Mouse (Mus musculus): ENCODE measurements at regions not wholly inside any gene's neighbourhood (a gene's known extent, or its start where the extent isn't known, plus 50 kb on each side); places are given as distances from the start of the nearest gene placed in this dataset.
A peak's percentile ranks its signal among the peaks of the same experiment; 100 is the strongest.

- no peak for DNase-seq (ENCODE audit: low spot score)
These were observed 152.6 kb upstream of the Cypt12 start for GRCm38 (mm10) chr3:17795271-17796260.

- no peak for DNase-seq (ENCODE audit: low spot score)
These were observed 151.4 kb upstream of the Cypt12 start for GRCm38 (mm10) chr3:17796766-17797165.

- peak; percentile 64 for DNase-seq (ENCODE audit: low spot score)
These were observed 149.8 kb upstream of the Cypt12 start for GRCm38 (mm10) chr3:17798399-17798798.

DNA sequence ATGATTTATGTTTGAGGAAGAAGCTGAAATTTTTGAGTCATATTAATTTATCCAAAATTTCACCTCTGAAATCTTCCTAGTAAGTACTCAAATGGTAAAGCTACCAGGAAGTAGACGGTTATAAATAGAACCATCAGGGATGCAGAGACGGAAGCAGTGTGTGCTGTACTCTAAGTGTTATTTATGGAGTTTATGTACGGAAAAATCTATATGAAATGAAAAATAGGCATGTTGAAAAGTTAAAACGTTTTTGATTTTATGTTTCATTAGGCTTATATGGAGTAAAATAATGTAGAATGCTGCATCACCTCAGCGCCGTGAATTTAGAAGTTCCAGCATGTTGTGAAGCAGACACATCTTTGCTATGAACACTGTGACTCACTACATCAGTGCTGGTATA lies 149.1 kb upstream of the Cypt12 start:
- DNase-seq (ENCODE audit: low spot score): no peak

GRCm38 (mm10) chr3:17800810-17801209 lies 147.4 kb upstream of the Cypt12 start:
- DNase-seq (ENCODE audit: low spot score): no peak

DNA sequence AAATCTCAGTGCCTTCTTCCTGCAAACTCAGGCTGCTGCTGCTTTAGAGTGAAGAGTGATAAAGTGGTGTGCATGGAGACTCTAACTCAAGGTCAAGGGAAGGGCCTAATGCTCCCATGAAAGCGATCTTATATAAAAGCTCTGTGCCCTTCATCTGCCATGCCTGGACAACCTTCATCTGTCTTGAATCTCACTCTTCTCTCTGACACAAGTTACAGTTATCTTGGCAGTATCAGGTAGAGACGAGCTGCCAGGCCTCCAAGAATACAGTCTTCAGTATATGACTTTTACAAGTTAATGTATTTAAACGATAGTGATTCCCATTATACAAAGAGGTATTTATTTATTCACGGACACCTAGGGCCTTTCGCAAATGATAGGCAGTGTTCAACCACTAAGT lies 146.7 kb upstream of the Cypt12 start:
- no peak for DNase-seq (ENCODE audit: low spot score)

DNA sequence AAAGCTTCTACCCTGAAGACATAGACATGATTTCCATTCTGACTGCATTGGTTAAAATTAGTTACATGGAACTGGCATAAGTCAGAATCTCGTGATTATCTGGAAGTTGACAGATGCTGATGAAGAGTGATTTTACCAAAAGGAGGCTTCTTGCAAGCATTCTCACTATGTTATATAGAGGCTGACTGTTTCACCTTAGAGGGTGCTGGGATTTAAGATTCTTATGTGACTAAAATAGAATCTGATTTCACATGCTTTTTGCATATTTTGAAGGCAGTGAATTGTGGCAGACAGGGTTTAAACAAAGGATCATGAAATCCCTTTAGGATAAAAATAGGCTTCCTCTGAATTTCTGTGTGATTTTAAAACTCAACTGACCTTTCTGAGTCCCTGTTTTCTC lies 143.0 kb upstream of the Cypt12 start:
- no peak for DNase-seq (ENCODE audit: low spot score)

- DNase-seq (ENCODE audit: low spot score): no peak
These were observed 136.9 kb upstream of the Cypt12 start for GRCm38 (mm10) chr3:17811290-17811689.

- DNase-seq (ENCODE audit: low spot score): no peak
These were observed 124.0 kb upstream of the Cypt12 start for GRCm38 (mm10) chr3:17824201-17824600.

DNA sequence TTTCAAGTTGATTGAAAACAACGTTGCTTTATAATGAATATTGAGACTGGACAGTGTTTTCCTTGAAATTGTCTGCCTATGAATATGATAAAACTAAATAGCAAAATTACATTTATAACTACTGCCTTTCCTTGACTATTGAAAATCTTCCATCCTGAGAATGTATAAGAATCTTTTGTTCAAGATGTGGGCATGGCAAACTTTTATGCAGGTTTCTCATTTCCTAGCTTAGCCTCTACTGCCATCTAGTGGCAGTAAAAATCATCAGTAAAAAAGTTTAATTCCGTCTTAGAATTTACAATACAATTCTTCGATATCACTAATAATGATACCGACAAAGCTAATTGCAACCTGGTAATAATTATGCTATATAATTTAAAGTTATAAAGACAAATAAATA lies 123.5 kb upstream of the Cypt12 start:
- no peak for DNase-seq (ENCODE audit: low spot score)

GRCm38 (mm10) chr3:17825254-17825890 lies 122.8 kb upstream of the Cypt12 start:
- no peak for DNase-seq (ENCODE audit: low spot score)

GRCm38 (mm10) chr3:17834706-17835105 lies 113.5 kb upstream of the Cypt12 start:
- peak; percentile 67 for DNase-seq (ENCODE audit: low spot score)

DNA sequence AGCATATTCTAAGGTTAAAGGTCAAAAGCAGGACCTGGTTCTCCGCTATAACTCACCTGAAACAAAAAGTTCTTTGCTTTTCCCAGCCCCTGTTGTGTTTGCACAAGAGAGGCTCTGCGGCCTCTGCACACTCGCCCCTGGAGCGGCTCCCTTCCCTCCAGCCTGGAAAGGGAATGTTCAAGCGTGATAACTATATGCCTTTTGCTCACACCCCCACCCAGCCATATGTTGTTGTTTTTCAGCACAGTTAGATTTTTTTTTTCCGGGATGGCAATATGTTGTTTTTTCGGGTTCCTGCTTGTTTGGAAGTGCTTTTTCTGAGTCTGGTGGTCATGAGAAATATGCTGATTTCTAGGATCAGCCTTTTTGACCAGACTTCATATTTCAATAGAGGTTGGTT lies 100.6 kb upstream of the Cypt12 start:
- no peak for DNase-seq (ENCODE audit: low spot score)

GRCm38 (mm10) chr3:17848181-17848580 lies 100.0 kb upstream of the Cypt12 start:
- DNase-seq (ENCODE audit: low spot score): peak; percentile 40

DNA sequence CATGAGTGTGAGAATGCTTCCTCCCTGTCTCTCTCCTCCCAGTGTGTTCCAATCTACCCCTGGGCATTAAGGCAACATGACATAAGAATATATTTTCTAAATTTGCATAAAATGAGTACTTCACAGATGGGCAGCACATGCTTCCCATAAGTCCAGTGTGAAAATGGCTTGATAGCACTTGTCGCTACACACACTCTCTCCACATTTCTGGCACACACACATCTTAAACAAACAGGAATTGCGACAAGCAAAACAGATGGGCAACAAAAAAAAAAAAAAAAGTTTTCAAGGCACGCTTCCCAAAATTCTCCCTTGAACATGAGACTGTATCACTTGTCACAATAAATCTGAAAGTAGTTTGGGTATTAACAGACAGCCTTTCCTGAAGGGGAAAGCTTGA lies 85.8 kb upstream of the Cypt12 start:
- DNase-seq (ENCODE audit: low spot score): no peak

DNA sequence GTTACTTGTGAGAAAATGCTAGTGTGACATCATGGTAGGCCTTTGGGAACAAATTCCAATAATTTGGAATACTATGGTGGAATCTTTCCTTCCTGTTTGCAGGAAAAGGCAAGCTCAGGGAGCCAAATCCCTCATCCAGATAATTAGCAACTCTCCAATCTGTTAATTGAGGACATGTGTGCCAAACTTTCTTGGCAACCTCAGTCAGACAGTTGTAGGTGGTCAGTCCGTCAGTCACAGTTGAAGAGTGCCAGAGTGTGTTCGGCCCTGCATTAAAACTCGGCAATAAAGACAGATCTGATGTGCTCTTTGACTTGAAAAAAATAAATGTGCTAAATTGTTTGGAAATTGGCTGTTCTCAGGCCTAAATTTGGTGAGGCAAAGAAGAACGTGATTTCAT lies 83.1 kb upstream of the Cypt12 start:
- no peak for DNase-seq (ENCODE audit: low spot score)

DNA sequence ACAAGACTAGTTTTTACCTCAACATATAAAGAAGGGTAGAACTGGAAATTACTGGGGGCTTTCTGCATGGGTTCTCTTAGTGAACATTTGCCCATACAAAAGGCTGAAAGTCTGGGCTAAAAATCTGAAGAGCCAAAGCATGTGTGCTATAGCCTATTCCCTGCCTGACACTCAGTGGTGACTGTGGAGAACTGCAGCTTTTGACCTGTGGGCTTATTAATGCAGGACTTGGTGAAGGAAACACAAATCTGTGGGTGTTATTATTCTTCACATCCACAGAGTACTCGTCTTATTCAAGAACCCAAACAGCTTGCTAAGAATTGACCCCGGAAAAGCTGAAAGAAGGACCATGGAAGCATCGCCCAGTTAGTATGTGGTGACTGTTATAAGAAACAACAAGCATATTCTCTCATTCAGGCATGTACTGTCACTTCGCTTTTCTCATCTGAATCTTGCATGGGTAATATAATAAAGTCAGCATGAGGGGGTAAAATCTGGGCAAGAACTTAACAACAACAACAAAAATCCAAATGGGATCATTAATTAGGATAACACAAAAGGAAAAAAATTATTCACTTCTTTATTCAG lies 77.2 kb upstream of the Cypt12 start:
- no peak for DNase-seq (ENCODE audit: low spot score)

GRCm38 (mm10) chr3:17895869-17896268 lies 52.3 kb upstream of the Cypt12 start:
- DNase-seq (ENCODE audit: low spot score): no peak

GRCm38 (mm10) chr3:17896756-17897155 lies 51.5 kb upstream of the Cypt12 start:
- no peak for DNase-seq (ENCODE audit: low spot score)

All from testis, postnatal 10 days (tissue).